Mouse (Mus musculus): ENCODE measurements at regions not wholly inside any gene's neighbourhood (a gene's known extent, or its start where the extent isn't known, plus 50 kb on each side); places are given as distances from the start of the nearest gene placed in this dataset.

GRCm38 (mm10) chr8:102497160-102497559 lies 288.3 kb downstream of the Cdh11 start:
- no peaks in the 10 kb centered on the region for H3K4me1 ChIP-seq (ENCODE audit: control insufficient read depth, insufficient read depth, low read length)
- no peak overlapping the region for H3K4me3 ChIP-seq (ENCODE audit: insufficient read depth, low read depth, low read length)
- TF ChIP-seq CTCF (IDR thresholded peaks at IDR 0.05; ENCODE audit: low read depth, low read length) (no peak), POLR2A (IDR thresholded peaks at IDR 0.05; ENCODE audit: extremely low read depth, insufficient read depth, low read length) (no peak)
- no peaks in the 10 kb centered on the region for H3K36me3 ChIP-seq (ENCODE audit: control insufficient read depth, insufficient read depth, low read length)
- no peak for DNase-seq (ENCODE audit: extremely low read depth, low read depth, low spot score)
- 87% methylated on average over 5 of the region's 5 CpGs for WGBS
- no peaks in the 10 kb centered on the region for H3K27me3 ChIP-seq (ENCODE audit: control insufficient read depth, insufficient read depth, low read length)
- H3K9ac ChIP-seq (ENCODE audit: low read depth, low read length) = no peak overlapping the region
- no peaks in the 10 kb centered on the region for H3K79me2 ChIP-seq (ENCODE audit: control insufficient read depth, insufficient read depth, low read length)
- no peak overlapping the region for H3K27ac ChIP-seq (replicated peaks; ENCODE audit: insufficient read depth, low read depth, low read length)

- Histone ChIP-seq H3K27me3 (ENCODE audit: control insufficient read depth, insufficient read depth, low read length) (no peaks in the 10 kb centered on the region), H3K36me3 (ENCODE audit: control insufficient read depth, insufficient read depth, low read length) (no peaks in the 10 kb centered on the region), H3K9ac (ENCODE audit: low read depth, low read length) (no peak overlapping the region), H3K4me3 (ENCODE audit: insufficient read depth, low read depth, low read length) (no peak overlapping the region), H3K27ac (replicated peaks; ENCODE audit: insufficient read depth, low read depth, low read length) (no peak overlapping the region), H3K4me1 (ENCODE audit: control insufficient read depth, insufficient read depth, low read length) (no peaks in the 10 kb centered on the region), H3K79me2 (ENCODE audit: control insufficient read depth, insufficient read depth, low read length) (no peaks in the 10 kb centered on the region)
- TF ChIP-seq CTCF (IDR thresholded peaks at IDR 0.05; ENCODE audit: low read depth, low read length) = no peak
- no peak for TF ChIP-seq POLR2A (IDR thresholded peaks at IDR 0.05; ENCODE audit: extremely low read depth, insufficient read depth, low read length)
- no peak for DNase-seq (ENCODE audit: extremely low read depth, low read depth, low spot score)
Measured at GRCm38 (mm10) chr8:102496698-102497097, 288.7 kb downstream of the Cdh11 start.

- H3K4me1 ChIP-seq (ENCODE audit: control insufficient read depth, insufficient read depth, low read length) = no peaks in the 10 kb centered on the region
- H3K36me3 ChIP-seq (ENCODE audit: control insufficient read depth, insufficient read depth, low read length) = no peaks in the 10 kb centered on the region
- no peak overlapping the region for H3K4me3 ChIP-seq (ENCODE audit: insufficient read depth, low read depth, low read length)
- no peaks in the 10 kb centered on the region for H3K27me3 ChIP-seq (ENCODE audit: control insufficient read depth, insufficient read depth, low read length)
- no peak overlapping the region for H3K27ac ChIP-seq (replicated peaks; ENCODE audit: insufficient read depth, low read depth, low read length)
- TF ChIP-seq POLR2A (IDR thresholded peaks at IDR 0.05; ENCODE audit: extremely low read depth, insufficient read depth, low read length) (no peak), CTCF (IDR thresholded peaks at IDR 0.05; ENCODE audit: low read depth, low read length) (no peak)
- DNase-seq (ENCODE audit: extremely low read depth, low read depth, low spot score) = no peak
- no peak overlapping the region for H3K9ac ChIP-seq (ENCODE audit: low read depth, low read length)
- 68% methylated on average over 1 of the region's 1 CpGs for WGBS
- no peaks in the 10 kb centered on the region for H3K79me2 ChIP-seq (ENCODE audit: control insufficient read depth, insufficient read depth, low read length)
Measured at GRCm38 (mm10) chr8:102496021-102496420, 289.4 kb downstream of the Cdh11 start.

GRCm38 (mm10) chr8:102491015-102491414 lies 294.4 kb downstream of the Cdh11 start:
- no peak overlapping the region for H3K9ac ChIP-seq (ENCODE audit: low read depth, low read length)
- no peaks in the 10 kb centered on the region for H3K4me1 ChIP-seq (ENCODE audit: control insufficient read depth, insufficient read depth, low read length)
- no peak for TF ChIP-seq POLR2A (IDR thresholded peaks at IDR 0.05; ENCODE audit: extremely low read depth, insufficient read depth, low read length)
- TF ChIP-seq CTCF (IDR thresholded peaks at IDR 0.05; ENCODE audit: low read depth, low read length) = no peak
- H3K4me3 ChIP-seq (ENCODE audit: insufficient read depth, low read depth, low read length) = no peak overlapping the region
- no peak for DNase-seq (ENCODE audit: extremely low read depth, low read depth, low spot score)
- H3K27ac ChIP-seq (replicated peaks; ENCODE audit: insufficient read depth, low read depth, low read length) = no peak overlapping the region
- H3K79me2 ChIP-seq (ENCODE audit: control insufficient read depth, insufficient read depth, low read length) = no peaks in the 10 kb centered on the region
- no peaks in the 10 kb centered on the region for H3K36me3 ChIP-seq (ENCODE audit: control insufficient read depth, insufficient read depth, low read length)
- no peaks in the 10 kb centered on the region for H3K27me3 ChIP-seq (ENCODE audit: control insufficient read depth, insufficient read depth, low read length)

- no peaks in the 10 kb centered on the region for H3K4me1 ChIP-seq (ENCODE audit: control insufficient read depth, insufficient read depth, low read length)
- no peak for TF ChIP-seq POLR2A (IDR thresholded peaks at IDR 0.05; ENCODE audit: extremely low read depth, insufficient read depth, low read length)
- no peaks in the 10 kb centered on the region for H3K79me2 ChIP-seq (ENCODE audit: control insufficient read depth, insufficient read depth, low read length)
- H3K27me3 ChIP-seq (ENCODE audit: control insufficient read depth, insufficient read depth, low read length) = no peaks in the 10 kb centered on the region
- no peak for DNase-seq (ENCODE audit: extremely low read depth, low read depth, low spot score)
- no peak overlapping the region for H3K9ac ChIP-seq (ENCODE audit: low read depth, low read length)
- no peak overlapping the region for H3K27ac ChIP-seq (replicated peaks; ENCODE audit: insufficient read depth, low read depth, low read length)
- 85% methylated on average over 1 of the region's 1 CpGs for WGBS
- no peak overlapping the region for H3K4me3 ChIP-seq (ENCODE audit: insufficient read depth, low read depth, low read length)
- no peaks in the 10 kb centered on the region for H3K36me3 ChIP-seq (ENCODE audit: control insufficient read depth, insufficient read depth, low read length)
Measured at GRCm38 (mm10) chr8:102488284-102488683, 297.2 kb downstream of the Cdh11 start.

- TF ChIP-seq CTCF (IDR thresholded peaks at IDR 0.05; ENCODE audit: low read depth, low read length) (no peak), POLR2A (IDR thresholded peaks at IDR 0.05; ENCODE audit: extremely low read depth, insufficient read depth, low read length) (no peak)
- H3K36me3 ChIP-seq (ENCODE audit: control insufficient read depth, insufficient read depth, low read length) = no peaks in the 10 kb centered on the region
- no peak for DNase-seq (ENCODE audit: extremely low read depth, low read depth, low spot score)
- no peaks in the 10 kb centered on the region for H3K4me1 ChIP-seq (ENCODE audit: control insufficient read depth, insufficient read depth, low read length)
- H3K4me3 ChIP-seq (ENCODE audit: insufficient read depth, low read depth, low read length) = no peak overlapping the region
- no peak overlapping the region for H3K27ac ChIP-seq (replicated peaks; ENCODE audit: insufficient read depth, low read depth, low read length)
- no peaks in the 10 kb centered on the region for H3K27me3 ChIP-seq (ENCODE audit: control insufficient read depth, insufficient read depth, low read length)
- no peak overlapping the region for H3K9ac ChIP-seq (ENCODE audit: low read depth, low read length)
- WGBS = 73% methylated on average over 6 of the region's 6 CpGs
- H3K79me2 ChIP-seq (ENCODE audit: control insufficient read depth, insufficient read depth, low read length) = no peaks in the 10 kb centered on the region
Measured at GRCm38 (mm10) chr8:102487796-102488195, 297.6 kb downstream of the Cdh11 start.

All from liver, adult 2 months (tissue).